Mouse (Mus musculus): ENCODE measurements around the gene Gtf2a2.

Gtf2a2 gene

GRCm38 (mm10) chr9:70062012-70062411 is 49.7 kb downstream of the Gtf2a2 start:
- DNase-seq (ENCODE audit: low spot score) = no peak

GRCm38 (mm10) chr9:70067497-70067896 is 55.1 kb downstream of the Gtf2a2 start:
- no peak for DNase-seq (ENCODE audit: low spot score)

- no peak for DNase-seq (ENCODE audit: low spot score)
Measured at GRCm38 (mm10) chr9:70069961-70070435, 57.6 kb downstream of the Gtf2a2 start.

GRCm38 (mm10) chr9:70072387-70072786 is 60.0 kb downstream of the Gtf2a2 start:
- DNase-seq (ENCODE audit: low spot score) = no peak

Measured in urinary bladder, postnatal 25 days (tissue).